Mouse (Mus musculus) ZHBTc4 (cell line): ENCODE results near the gene Cltb.

Source experiments
- DNase-seq: peaks from one replicate; pipeline ENCODE4 v3.0.0-alpha.2; 2011; ENCODE audit warnings: low read depth, low spot score

Cltb gene

DNA sequence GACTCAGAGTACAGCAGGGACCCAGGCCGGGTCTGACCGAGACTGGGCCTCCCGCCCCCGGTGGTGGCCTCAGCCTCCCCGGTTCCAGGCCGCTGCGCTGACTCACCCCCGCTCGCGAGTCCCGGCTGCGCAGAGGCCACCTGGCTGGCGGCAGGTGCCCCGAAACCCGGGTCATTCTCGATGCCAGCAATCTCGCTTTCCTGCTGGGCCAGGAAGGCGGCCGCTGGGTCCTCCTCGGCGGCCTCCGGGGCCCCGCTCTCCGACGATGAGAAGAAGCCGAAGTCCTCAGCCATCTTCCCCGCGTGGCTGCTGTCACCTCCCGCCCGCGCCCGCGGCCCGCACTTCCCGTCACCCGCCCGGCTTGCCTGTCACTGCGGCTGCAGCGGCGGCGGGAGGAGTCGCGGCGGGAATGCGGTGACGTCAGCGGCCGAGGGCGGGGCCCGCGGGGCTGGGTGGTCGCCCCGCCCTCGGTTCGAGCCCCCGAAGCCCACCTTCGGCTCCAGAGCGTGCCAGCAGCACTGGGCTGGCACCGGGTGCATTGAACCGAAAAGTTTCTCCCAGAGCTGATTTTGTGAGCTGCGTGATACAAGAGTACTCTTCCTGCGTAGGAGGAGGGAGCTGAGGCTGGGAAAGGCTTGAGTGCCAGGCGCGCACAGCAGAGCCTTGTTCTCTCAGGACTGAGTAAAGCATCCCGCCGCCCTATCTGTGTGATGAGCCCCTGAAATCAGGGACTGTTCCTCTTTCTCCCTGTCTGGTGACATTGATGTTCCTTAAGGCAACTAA is at the start of gene Cltb:
TSS of gene Cltb (minus strand) at position 373 of the 783 bp plus-strand sequence.
- peak; percentile 82 for DNase-seq

DNA sequence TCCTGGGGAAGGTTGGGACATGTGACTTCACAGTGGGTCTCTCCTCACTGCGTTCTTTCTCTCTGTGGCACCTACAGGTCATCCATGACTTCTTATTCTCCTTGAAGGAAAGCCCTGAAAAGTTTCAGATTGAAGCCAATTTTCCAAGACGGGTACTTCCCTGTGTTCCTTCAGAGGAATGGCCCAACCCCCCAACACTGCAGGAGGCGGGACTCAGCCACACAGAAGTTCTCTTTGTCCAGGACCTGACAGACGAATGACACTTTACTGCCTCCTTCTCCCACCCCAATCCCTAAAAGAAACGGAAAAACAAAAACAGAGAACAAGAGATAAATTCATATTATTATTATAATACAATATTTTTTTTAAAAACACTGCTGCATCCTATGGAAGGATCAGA is 49.7 kb upstream of the Cltb start:
- no peak for DNase-seq

DNA sequence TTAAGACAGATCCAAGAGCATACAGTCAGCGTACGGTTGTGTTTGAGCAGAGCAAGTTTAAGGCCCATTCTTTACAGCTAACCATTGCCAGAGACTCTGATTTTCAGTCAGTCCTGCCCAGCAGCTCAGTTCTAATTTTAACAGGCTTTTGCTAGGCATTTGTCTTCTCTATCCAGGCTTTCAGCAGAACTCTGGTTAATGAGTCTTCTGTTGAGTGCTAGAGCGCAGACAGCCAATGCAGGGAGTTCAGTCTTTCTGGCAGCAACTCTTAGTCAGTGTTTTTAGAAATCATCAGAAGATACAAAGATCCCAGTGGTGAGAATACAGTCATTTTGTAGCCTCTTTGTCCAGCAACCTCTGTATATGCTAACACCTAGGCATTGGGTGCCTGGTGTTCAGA is 39.3 kb upstream of the Cltb start:
- DNase-seq = no peak

DNA sequence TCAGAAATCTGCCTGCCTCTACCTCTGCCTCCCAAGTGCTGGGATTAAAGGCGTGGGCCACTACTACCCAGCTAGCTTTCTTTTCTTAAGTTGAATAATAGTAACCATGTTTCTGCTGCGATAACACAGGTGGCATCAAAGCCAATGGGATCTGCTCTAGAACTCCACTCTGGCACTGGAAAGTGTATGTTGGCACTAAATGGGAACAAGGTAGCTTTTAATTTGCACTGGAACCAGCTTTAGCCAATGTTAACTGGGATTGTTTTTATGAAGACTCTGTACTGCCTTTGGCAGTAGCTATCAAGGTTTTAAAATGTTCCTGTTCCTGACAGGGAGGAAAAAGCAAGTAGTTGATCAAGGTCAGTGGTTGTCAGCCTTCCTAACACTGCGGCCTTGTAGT is 23.9 kb upstream of the Cltb start:
- no peak for DNase-seq

DNA sequence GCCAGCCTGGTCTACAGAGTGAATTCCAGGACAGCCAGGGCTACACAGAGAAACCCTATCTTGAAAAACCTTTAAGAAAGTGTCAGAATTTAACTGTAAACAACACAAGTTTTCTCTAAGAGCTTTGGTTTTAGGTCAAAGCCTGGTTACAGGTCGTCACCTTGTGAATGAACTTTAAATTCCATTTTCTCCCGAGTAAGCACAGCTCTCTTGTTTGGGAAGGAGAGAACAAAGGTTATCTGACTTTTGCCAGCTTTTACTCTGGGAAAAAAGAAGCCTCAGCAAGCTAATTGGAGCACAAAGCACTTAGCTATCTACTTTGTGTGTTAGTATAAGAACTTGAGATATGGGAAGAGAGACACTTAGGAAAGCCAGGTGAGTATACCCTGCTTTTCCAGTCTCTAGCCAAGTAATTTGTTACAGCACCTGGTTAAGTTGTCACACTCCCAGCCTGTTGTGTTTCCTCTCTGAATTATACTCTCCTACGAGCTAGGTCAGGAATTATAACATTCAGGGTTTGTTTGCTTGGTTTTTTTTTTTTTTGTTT is 21.7 kb upstream of the Cltb start:
- no peak for DNase-seq

DNA sequence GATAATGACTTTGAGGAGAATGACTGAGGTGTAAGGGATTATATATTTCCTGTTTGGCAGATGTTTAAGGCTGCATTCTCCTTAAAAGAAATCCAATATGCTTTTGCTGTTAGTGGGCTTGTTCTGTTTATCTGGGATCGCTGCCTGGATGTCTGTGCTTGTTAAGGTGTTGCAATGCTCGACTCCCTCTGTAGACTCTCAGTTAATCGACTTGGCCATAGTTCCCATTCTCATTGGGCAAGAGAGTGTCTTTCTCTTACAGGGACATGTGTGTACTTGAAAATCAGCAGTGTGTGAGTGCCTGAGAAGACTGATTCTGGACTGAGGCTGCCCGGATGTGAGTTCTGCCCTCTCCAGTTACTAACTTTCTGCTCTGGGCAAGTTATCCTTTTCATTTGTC is 18.0 kb upstream of the Cltb start:
- DNase-seq = no peak

DNA sequence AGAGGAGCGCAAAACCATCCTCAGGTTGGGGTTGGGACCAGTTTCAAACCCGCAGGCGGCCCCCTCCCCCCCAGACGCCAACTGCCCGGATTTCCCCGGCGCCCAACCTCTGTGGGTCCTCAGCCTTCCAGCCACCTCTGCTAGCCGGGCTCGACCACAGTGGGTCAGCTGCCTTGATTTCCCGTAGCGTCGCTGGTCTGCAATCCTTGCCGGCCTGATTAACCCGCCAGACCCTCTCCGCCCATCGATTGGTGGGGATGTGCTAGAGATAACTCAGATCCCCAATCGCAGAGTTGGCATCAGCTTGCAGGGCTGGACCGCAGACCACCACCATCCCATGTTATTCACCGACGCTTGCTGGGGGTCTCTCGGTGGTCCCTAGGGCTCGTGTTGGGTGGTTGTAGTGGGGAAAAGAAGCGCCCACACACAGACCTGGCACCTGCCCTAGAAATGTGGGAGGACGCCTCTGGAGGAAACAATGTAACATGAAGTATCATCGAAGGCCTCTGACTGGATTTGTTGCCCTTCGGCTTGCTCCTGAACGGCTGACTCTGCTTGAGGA is 10.9 kb upstream of the Cltb start:
- peak; percentile 54 for DNase-seq

DNA sequence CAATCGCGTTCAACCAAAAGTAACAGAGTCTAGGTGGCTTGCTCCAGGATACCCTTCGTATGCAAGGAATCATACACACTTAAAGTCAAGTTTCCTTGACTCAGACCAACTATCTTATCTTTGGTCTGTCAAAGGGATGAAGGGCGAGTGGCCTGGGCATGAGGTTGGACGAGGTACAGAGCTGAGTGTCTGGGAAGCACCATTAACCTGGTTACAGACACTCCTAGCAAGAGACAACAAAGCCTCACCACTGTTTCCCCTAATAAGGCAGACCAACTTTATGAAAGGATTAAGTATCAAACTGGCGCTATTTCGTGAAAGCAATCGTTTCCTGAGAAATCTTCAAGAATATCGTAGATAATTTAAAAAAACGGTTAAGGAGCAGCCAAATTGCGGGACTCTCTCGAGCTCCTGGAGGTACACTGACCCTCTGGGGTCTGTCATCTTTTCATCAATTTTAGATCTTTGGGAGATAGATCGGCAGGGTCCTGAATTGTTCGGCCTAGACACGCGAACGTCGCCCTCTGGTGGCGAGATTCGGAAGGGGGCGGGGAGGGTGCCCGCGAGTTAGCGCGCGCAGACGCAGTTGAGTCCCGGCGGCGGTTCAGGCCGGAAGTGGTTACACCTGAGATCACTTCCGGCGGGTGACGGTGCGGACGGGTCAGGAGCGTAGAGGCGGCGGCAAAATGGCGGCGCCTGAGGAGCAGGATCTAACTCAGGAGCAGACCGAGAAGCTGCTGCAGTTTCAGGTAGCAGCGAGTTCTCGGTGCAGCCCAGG is 10.2 kb upstream of the Cltb start, which contains the start of gene Faf2:
TSS of gene Faf2 (plus strand) at position 630 of the 778 bp plus-strand sequence.
- peak; percentile 98 for DNase-seq

DNA sequence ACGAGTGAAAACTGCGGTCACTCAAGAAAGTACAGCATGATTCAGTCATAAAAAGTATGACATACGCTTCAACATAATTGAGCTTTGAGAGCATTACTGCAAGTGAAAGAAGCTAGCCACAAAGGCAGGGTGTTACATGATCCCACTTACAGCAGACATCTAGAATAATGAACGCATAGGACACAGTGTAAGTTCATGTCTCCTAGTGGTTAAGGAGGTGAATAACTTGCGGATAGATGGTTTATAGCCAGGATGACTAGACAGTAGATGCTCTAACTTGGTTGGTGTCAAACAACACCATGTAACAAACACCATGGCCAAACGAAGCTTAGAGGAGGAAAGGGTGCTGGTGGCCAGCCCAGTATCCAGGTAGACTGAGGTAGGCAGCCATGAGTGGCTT is 5.9 kb upstream of the Cltb start:
- peak; percentile 49 for DNase-seq

DNA sequence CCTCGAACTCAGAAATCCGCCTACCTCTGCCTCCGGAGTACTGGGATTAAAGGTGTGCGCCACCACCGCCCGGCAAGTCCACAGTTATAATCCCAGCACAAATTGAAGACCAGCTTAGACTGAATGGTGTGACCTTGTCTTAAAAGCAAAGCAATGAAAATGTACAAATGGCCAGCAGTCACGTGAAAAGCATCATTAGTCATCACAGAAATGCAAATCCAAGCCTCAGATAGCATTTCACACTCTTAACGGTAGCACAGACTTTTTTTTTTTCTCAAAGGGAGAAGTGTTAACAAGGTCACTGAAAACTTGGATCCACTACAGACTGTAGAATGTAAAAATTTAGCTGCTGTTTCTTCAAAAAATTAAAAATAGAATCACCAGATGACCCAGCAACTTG is 5.2 kb upstream of the Cltb start:
- peak; percentile 28 for DNase-seq

DNA sequence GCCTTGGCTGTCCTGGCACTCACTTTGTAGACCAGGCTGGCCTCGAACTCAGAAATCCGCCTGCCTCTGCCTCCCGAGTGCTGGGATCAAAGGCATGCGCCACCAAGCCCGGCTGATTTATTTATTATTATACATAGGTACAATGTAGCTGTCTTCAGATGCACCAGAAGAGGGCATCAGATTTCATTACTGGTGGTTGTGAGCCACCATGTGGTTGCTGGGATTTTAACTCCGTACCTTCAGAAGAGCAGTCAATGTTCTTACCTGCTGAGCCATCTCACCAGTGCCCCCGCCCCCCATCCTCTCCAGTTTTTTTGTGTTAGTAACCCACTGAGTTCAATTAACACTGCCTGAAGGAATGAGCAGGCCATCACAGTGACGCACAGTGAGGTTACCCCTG is 2.0 kb upstream of the Cltb start:
- DNase-seq = peak; percentile 54

DNA sequence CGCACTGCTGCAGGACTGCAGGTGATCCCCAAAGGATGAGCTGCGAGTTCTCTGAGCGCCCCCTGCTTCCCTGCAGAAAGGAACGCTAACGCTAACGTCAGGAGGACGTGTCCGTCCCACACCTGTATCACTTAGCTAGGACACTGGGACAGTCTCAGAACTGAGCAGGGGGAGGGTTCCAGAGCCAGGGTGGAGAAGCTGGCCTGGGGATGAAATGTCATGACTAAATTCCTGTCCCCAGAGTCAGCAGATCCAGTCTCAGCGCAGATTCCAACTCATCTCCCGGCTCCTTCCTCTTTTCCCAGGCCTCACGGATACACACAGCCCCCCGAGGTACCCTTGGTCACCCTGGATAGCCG is 552 bp downstream of the Cltb start:
- DNase-seq = no peak

DNA sequence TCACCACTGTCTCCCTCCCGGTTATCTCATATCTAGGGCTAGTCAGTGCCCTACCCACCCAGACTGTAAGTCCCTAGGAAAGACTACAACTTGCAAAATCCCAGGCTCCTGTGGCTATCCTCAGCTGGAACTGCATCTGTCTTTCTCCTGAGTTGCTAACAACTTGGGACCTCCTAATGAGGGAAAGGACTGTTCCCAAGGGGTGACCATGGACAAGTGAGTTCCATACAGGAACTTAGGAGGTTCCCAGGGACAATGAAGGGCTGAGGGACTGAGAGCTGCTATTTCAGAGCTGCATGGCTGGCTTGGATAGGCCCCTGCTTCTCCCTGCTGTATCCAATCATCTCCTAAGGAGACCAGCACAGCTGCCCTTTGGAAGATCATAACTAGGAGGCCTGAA is 1.8 kb downstream of the Cltb start:
- DNase-seq = no peak

DNA sequence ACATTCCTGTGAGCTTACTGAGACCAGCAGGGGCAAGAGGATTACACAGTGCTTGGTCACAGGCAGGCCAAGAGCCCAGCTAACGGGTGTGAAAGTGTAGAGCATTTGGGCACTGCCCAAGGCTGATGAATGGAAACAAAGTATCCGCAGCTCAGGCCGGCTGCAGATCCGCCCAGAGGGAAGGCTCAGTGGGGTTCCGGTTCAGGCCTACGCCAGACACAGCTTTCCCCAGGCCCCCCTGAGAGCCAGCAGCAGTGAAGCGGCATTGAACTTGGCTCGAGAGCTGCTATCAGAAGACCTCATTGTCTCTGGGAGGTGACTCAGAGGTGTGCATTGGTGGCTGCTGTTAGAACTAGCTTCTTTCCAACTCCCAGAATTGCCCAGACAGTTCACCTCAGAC is 2.5 kb downstream of the Cltb start:
- DNase-seq = peak; percentile 77

DNA sequence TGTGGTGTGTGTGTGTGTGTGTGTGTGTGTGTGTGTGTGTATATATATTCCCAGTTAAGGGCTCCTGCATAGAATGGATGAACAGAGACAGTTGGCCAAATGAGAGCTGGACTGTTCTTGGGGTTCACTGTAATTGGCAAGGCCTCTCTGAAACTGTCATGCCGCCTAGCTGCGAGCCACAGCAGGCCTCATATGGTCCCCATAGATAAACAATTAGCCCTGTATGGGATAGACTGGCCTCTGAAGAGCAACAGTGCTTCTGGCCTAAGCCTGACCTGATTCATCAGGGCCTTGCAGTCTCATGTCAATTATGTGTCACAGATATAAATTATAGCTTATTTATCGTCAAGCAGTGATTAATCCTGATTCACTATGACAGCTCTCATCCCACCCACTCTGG is 3.1 kb downstream of the Cltb start:
- DNase-seq = no peak

DNA sequence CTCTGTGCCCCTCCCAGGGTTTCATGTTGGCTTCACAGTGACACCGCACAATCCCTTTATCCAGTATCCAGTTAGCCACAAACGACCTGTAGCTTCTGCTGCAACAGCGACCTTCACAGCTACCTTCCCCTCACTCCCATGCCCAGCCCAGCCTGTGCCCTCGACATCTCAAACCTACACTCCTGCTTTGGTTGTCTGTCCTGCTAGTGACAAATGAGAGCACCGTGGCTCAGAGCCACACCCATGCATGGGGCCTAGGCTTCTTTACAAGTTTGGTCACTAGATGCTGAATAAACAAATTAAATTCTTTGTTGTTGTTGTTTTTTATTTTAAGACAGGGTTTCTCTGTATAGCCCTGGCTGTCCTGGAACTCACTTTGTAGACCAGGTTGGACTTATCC is 3.9 kb downstream of the Cltb start:
- no peak for DNase-seq

DNA sequence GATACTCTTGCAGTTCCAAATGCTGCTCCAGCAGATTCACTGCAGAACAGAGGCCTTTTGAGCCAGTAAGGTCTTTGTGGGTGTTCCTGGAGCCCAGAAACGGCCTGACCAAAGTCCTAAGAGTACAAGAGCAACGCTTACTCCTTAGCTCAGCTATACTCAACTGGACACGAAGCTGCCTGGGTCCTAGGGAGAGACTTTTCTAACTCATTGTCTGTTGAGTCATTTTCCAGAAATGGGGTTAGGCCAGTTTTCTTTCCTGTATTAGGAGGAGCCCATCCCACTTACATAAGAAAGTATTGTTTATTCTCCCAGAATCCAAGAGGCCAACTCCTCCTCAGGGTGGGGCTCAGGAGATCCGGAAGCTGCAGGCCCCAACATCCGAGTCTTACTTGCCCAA is 5.7 kb downstream of the Cltb start:
- DNase-seq = no peak

DNA sequence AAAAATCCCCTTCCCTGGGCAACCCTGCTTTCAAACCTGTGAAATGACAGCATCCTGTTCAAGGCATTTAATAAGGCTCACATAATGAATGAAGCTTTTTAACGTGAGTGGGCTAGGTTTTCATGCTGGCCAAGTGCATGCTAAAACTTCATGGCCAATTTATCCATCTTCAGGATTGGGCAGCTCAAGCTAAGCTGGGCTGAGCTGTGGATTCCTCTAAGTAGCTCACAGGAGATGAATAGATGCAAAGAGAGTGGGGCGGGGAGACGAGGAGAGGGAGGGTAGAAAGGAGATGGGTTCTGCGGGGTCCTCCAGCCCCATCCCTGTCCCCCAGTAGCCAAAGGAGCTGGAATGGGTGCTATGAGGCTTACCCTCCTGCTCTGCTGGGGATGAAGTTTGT is 6.9 kb downstream of the Cltb start:
- no peak for DNase-seq

DNA sequence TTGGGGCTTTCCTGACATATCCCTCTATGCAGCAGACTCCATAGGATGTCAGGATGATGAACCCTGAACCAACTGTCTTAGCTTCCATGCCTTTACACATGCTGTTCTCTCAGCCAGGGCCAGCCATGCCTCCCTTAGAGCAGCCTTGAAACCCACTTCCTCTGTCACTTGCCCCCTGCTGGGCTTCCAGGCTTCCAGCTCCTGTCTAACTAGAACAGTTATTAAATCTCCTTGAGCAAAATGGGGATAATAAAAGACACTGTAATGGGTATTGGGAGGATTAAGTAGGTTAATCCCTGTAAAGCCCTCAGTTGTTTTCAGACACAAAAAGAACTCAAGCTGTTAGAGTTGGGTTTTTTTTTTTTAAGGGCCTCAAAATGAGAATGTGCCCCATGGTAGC is 7.6 kb downstream of the Cltb start:
- DNase-seq = peak; percentile 55

DNA sequence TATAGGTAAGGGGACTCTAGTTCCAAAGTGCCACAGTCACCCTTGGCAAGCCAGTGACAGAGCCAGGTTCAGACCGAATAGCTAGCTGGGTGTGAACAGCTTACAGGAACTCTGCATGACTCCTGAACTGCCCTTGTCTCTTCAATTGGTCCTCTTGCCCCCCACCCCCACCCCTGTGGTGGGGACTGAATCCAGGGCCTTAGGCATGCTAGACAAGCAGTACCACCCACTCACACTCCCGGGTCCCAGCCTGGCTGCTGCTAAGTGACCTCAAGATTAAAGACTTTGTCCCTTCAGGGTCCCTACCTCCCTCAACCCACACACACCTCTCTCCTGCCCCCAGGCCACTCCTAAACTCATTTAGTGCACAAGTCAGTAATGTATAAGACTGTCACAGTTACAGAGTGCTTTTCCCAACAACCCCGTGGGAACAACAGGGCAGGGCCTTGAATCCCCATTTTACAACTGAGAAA is 8.5 kb downstream of the Cltb start:
- peak; percentile 92 for DNase-seq

DNA sequence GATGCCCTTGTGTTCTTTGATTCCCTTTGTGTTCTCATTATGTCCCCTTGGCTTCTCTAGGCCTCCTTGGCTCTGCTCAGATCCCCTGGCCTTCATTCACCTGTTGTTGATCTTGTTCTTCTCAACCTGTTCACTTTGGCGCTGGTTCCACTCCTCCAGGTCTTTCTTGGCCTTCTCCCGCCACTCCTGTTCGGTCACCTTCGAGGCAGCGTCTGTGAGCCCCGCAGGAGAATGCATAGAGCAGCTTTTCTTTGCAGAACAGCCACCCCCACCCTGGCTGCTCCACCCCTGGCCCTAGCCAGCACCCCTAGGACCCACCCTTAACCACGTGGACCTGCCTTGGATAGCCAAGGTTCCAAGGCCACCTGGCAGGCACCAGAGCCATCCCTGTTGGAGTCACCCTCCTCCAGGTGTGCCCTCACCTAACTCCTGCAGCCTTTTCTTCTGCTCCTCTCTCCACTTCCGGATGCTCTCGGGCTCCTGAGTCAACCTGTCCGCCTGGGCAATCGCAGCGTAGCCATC is 12.5 kb downstream of the Cltb start:
- no peak for DNase-seq

DNA sequence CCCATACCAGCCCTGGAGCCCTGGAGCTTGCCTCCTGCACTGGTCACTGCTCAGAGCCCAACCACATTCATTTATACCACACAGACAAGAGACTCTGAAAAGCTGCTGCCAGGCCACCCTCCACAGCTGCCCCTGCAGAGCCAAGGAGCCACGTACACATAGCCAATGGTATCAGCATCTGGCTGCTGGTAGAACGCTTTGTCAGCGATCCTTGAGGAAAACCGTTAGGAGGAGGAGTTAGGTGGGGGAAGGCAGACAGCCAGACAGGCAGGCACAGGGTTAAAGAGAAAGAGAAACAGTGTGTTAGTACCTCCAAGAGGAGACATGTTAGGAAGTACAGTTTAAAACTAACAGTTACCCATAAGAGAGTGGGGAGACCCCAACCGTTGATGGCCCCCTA is 14.3 kb downstream of the Cltb start:
- no peak for DNase-seq
